21 mouse cellular contexts compared by ENCODE assay signal in genomic region chr2:80554442-80554841, GRCm38 (mm10). TPM values are rescaled to one million over a fixed set of nuclear protein-coding genes. Genes with fewer than 3 reads are reported as not detected.
A peak's percentile ranks its signal among the peaks of the same experiment; 100 is the strongest.
DNase-seq lines count a peak whose midpoint lies in the region; ATAC-seq and TF ChIP-seq lines count a peak whose summit lies in the region.
"Had no signal": no experiment of that assay in that cellular context is flagged by ENCODE, and none has a peak within 500 bp of the region (broad histone marks: within the 10 kb centered on the region; RNA-seq: fewer than 3 reads in every experiment).

No protein-coding gene starts in this region.

- peaks cover 22% of the 10 kb centered on the region for H3K36me3 ChIP-seq in kidney, postnatal 0 days (ENCODE audit: insufficient read depth, low read length)
- H3K36me3 ChIP-seq in lung, embryonic 16.5 days (ENCODE audit: control insufficient read depth, insufficient read depth, low read length) = peaks cover 18% of the 10 kb centered on the region

- no peak for TF ChIP-seq CTCF in kidney, postnatal 0 days (IDR thresholded peaks at IDR 0.05; ENCODE audit: low read depth)

- peak; percentile 10 for DNase-seq in kidney, postnatal 0 days (ENCODE audit: low spot score)
- DNase-seq in kidney, postnatal 25 days = no peak
- DNase-seq in lung, postnatal 10 days = no peak
- DNase-seq: adrenal gland, adult 2 months; adrenal gland, postnatal 10 days; adrenal gland, postnatal 25 days; cerebellum, adult 11 months; cerebellum, adult 18-20 months; cerebellum, adult 8-10 months; cerebellum, adult 9-11 months; cerebellum, postnatal 14 days; cerebellum, postnatal 36 days; embryo, embryonic 11 days had no signal

- H3K27ac ChIP-seq in kidney, postnatal 0 days = no peak overlapping the region
- H3K27ac ChIP-seq in lung, embryonic 16.5 days (ENCODE audit: low read length) = no peak overlapping the region
- H3K27ac ChIP-seq: embryonic facial prominence, embryonic 12.5 days; embryonic facial prominence, embryonic 15.5 days; forebrain, embryonic 10.5 days; forebrain, embryonic 12.5 days had no signal

- no peak overlapping the region for H3K9ac ChIP-seq in kidney, postnatal 0 days (ENCODE audit: low read depth, low read length)
- no peak overlapping the region for H3K9ac ChIP-seq in lung, embryonic 16.5 days (ENCODE audit: low read length)
- H3K9ac ChIP-seq: embryonic facial prominence, embryonic 12.5 days; embryonic facial prominence, embryonic 15.5 days; forebrain, embryonic 12.5 days had no signal

- H3K9me3 ChIP-seq in kidney, postnatal 0 days (replicated peaks; ENCODE audit: low read length) = no peaks in the 10 kb centered on the region
- H3K9me3 ChIP-seq in lung, embryonic 16.5 days (ENCODE audit: control insufficient read depth, low read length) = no peaks in the 10 kb centered on the region
- H3K9me3 ChIP-seq: embryonic facial prominence, embryonic 12.5 days; embryonic facial prominence, embryonic 15.5 days; forebrain, embryonic 10.5 days; forebrain, embryonic 12.5 days had no signal

- no peak overlapping the region for H3K4me3 ChIP-seq in kidney, postnatal 0 days (replicated peaks; ENCODE audit: low read depth, low read length)
- H3K4me3 ChIP-seq in lung, embryonic 16.5 days (ENCODE audit: low read length) = no peak overlapping the region
- H3K4me3 ChIP-seq: embryonic facial prominence, embryonic 12.5 days; embryonic facial prominence, embryonic 15.5 days; erythroblast, embryonic 14.5 days; forebrain, embryonic 10.5 days; forebrain, embryonic 12.5 days had no signal

- ATAC-seq in kidney, postnatal 0 days (replicated peaks; ENCODE audit: low FRiP score, low read depth) = no peak
- 0 out of 2 replicates have a peak, but pooled peaks have one; percentile 57 for ATAC-seq in lung, embryonic 16.5 days (ENCODE audit: low read depth)
- ATAC-seq: forebrain, embryonic 14.5 days; forebrain, embryonic 16.5 days had no signal

- H3K27me3 ChIP-seq in kidney, postnatal 0 days (ENCODE audit: insufficient read depth, low read length) = no peaks in the 10 kb centered on the region
- H3K27me3 ChIP-seq in lung, embryonic 16.5 days (ENCODE audit: control insufficient read depth, insufficient read depth, low read depth, low read length) = no peaks in the 10 kb centered on the region
- H3K27me3 ChIP-seq: embryonic facial prominence, embryonic 12.5 days; embryonic facial prominence, embryonic 15.5 days; forebrain, embryonic 12.5 days had no signal

- no peak overlapping the region for H3K4me2 ChIP-seq in kidney, postnatal 0 days (ENCODE audit: low read length)
- H3K4me2 ChIP-seq in lung, embryonic 16.5 days (ENCODE audit: low read depth, low read length) = no peak overlapping the region
- H3K4me2 ChIP-seq: embryonic facial prominence, embryonic 12.5 days; embryonic facial prominence, embryonic 15.5 days; forebrain, embryonic 12.5 days had no signal

- 62% methylated on average over 4 of the region's 4 CpGs for WGBS in kidney, postnatal 0 days
- 29% methylated on average over 4 of the region's 4 CpGs for WGBS in lung, embryonic 16.5 days

- H3K4me1 ChIP-seq in kidney, postnatal 0 days (replicated peaks; ENCODE audit: insufficient read depth, low read length) = no peaks in the 10 kb centered on the region
- H3K4me1 ChIP-seq in lung, embryonic 16.5 days (replicated peaks; ENCODE audit: control insufficient read depth, insufficient read depth, low read length) = peaks cover 7% of the 10 kb centered on the region; the same call in 1 of the 2 replicates
- H3K4me1 ChIP-seq: embryonic facial prominence, embryonic 12.5 days; embryonic facial prominence, embryonic 15.5 days; forebrain, embryonic 10.5 days; forebrain, embryonic 12.5 days had no signal

RNA-seq across cellular contexts. Expression of gene Nckap1, which starts 26.7 kb away (rescaled TPM):
- 55.3 and 56.6 TPM in 2 replicates for polyA plus RNA-seq in kidney, postnatal 0 days (2015; fragmentation: Nextera tagmentation; extraction: Ambion mirVana)
- polyA plus RNA-seq in lung, embryonic 16.5 days (2015; fragmentation: Nextera tagmentation; extraction: Ambion mirVana) = 42.1 and 48.6 TPM in 2 replicates
